Mouse (Mus musculus) mouse embryonic stem cell (cell line): ENCODE data around the gene Ubqln1.

Source experiments
- in situ Hi-C, 2 experiments: fragments of 300-500 bp; cut with MboI; formaldehyde crosslinking; loops; 1 replicate in 1 of 2; 3 replicates in 1 of 2; pipeline ENCODE4 v1.14.3; 2019 to 2020; ENCODE audit warnings: low sequenced_read_pairs in 2 of 2, low pct_unique_long_range_greater_than_20kb in 1 of 2, mixed read lengths in 1 of 2; ENCODE audit not compliant: unreplicated experiment in 1 of 2

The Ubqln1 gene

DNA sequence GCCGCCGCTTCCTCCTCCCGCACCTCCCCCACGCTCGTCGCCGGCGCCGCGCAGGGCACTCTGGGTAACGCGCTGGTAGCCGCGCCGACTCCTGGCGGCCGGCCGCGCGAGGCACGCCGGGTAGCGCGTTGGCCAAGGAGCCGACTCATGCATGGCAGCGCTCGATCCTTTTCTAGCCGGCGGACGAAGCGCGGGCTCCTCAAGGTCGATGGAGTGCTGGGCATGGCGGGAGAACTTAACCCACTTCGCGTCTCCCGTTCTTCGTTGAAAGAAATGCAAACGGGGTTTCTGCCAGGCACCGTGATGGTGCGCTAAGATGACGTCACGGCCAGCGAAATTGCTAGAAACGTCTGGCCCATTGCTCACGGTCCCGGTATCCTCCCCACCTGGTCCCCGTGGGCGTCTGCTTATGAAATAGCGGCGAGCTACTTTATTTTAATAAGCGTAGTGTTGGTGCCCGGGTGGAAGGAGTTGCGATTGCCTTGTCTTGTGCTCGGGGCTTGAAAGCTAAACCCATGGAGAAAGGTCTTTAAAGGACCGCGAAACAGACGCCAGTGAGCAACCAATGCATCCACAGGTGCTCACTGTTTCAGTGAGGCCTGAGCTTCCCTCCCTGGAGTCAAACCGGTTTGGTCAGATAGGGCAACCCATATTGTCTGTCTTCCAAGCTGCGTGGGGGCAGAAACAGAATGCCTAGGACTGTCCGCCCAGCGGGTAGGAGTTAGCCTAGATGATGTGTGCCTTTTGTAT, at the start of gene Ubqln1:
Gene Ubqln1, minus strand, starts transcription at position 62 of the 750 bp plus-strand sequence.
- in situ Hi-C loops: no loop called here

DNA sequence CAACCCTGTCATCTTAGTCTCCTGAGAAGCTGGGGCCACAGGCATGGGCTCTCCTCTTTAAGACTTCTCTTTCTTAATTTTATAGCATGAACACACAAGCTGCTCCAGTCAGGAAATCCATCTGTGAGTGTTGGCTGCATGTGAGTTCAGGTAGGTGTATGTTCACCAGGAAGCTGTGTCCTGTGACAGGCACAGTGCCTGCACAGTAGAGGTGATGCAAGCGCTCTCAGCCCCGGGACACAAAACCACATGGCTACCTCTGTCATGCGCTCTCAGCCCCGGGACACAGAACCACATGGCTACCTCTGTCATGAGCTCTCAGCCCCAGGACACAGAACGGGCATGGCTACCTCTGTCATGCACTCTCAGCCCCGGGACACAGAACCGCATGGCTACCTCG, 48.1 kb upstream of the Ubqln1 start:
- in situ Hi-C loops: no loop called here

DNA sequence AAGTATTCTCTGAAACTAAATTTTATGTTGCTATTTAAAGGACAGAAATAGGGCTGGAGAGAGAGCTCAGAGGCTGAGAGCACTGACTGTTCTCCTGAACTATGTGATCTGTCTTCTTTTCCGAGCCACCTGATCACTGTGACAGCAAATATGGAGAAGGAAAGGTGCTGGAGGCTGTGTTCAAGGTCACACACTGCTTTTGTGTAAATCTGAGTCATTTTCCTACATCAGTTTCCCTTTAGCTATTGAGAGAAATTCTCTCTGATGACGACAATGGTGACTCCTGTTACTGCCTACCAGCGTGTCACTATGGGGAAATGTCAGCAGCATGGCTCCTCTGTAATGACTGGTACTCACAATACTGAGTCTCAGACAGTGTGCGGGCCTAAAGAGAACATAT, 46.2 kb upstream of the Ubqln1 start:
- in situ Hi-C loops: no loop called here

DNA sequence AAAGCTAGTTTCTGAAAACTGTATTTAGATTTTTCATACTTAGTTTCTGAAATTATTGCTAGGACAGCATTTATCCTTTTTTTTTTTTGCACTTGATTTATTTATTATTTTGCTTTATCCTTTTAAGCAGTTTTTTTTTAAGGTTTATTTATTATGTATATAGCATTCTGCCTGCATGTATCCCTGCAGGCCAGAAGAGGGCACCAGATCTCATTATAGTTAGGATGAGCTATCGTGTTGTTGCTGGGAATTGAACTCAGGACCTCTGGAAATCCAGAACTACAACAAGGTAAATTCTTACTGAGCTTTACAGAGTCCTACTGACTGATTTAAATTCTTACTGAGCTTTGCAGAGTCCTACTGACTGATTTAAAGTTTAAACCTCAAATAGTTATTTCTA, 37.8 kb upstream of the Ubqln1 start:
- in situ Hi-C loops: no loop called here

DNA sequence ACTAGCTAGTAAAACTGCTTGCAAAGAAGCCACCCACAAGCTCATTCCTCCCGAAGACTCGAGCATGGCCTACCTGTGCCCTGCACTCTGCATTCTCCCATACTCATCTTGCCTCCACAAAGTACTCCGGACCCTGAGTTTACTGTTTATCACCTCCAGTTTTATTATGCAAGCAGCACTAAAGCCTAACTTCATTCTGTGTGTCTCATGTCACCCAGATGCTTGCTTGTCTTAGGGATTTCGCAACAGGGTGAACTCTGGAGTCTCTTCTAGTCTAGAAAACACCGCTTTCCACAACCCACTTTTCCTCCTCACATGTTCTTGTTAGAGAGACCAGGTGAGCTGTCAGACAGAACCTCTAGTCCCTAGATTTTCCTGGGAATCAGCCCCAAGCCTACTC, 33.5 kb upstream of the Ubqln1 start:
- in situ Hi-C loops: no loop called here

DNA sequence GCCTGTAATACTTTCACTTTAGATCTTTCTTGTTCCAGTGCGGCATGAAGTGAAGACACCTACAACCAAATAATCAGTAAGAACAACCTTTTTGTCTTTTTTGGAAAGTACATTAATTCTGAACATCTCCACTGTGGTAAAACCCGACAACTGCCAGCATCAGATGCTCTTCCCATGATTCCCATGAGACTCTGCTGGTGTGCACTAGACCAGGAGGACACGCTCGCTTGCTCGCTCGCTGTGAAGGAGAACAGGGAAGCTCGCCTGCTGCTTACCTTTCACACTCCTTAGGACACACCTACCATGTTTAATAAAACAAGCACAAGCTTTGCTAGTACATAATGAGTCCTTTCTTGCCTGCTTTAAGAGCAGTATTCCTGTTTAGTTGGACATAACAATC, 21.1 kb upstream of the Ubqln1 start:
- in situ Hi-C loops: no loop called here

DNA sequence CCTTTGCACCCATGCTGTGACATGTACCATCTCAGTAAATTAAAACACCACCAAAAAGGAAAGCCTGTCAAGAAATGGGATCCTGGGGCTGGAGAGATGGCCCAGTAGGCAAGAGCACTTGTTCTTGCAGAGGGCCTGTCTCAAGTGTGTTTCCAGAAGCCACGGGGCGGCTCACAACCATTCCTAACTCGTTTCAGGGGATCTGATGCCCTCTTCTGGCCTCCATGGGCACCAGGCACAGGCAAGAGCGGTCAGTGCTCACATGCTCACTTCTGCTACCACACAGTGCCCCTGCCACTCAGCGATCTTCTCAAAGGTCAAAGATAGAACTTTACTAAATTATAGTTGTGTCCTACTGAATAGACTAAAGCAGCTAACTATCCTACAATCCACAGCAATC, 17.2 kb upstream of the Ubqln1 start:
- in situ Hi-C loops: no loop called here

DNA sequence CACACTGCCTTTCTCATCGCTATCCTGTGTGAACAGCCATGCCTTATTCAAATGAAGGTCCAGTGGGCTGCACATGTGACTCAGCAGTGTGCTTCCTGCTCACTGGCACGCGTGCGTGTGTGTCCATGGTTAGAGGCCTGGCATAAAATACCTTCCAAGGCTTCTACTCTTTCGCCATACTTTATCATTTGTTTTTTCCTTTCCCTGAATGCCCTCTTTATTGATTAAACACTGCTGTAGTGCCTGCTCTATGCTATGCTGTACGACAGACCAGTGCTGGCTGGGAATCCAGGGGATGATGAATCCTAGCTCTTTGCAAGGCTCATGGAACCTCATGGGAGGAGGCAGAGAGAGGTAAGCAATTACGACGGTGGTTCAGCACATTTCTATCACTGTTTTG, 16.6 kb upstream of the Ubqln1 start:
- in situ Hi-C loops: no loop called here

DNA sequence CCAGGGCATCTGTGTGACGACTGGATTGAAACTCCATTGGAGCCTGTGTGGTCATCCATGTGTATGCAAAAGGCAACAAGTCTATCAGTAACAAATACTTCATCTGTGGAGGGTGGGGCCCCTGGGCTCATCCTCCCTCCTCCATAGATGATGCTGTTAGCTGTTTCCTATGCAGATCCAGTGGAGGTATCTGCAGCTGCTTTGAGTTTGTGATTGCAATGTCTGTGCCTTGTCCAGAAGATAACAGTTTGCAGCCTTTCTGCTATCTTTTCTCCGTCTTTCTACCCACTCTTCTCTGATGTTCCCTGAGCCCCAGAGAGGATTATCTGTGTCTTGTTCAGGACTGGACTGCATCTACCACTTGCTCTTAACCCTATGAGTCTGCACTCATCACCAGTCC, 13.2 kb upstream of the Ubqln1 start:
- in situ Hi-C loops: no loop called here

DNA sequence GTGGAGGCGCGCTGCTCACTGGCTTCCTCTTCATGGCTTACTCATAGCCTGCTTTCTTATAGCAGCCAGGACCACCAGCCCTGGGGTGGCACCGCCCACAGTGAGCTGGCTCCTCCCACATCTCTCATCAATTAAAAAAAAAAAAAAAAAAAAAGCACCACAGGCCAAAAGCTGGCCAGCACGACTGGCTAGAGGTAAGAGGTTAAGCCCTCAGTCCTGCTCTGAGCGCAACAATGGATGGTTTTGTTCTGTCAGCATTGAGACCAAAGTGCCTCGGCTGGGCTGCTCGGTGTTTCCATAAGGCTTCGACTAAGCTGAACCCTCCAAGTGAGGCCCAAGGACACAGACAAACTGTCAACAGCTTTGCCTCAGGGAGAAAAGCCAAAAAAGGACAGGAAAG, 10.2 kb upstream of the Ubqln1 start:
- in situ Hi-C loops: no loop called here

DNA sequence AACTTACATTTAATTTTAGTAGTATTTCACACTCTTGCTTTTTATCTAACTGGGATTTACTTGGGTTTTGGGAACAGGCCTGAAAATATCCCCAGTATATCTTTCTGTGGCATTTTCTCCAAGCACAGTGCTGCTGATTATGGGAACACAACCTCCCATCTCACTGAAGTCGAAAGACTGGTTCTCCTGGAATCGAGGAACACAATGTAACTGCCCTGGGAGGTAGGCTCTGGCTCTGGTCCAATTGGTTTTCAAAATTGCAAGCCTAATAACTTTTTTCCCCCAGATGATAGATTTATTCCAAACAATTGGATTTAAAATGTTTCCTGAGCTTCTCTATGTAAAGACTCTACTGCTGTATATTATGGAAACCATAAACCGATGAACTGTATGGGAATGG, 4.8 kb upstream of the Ubqln1 start:
- in situ Hi-C loops: no loop called here

DNA sequence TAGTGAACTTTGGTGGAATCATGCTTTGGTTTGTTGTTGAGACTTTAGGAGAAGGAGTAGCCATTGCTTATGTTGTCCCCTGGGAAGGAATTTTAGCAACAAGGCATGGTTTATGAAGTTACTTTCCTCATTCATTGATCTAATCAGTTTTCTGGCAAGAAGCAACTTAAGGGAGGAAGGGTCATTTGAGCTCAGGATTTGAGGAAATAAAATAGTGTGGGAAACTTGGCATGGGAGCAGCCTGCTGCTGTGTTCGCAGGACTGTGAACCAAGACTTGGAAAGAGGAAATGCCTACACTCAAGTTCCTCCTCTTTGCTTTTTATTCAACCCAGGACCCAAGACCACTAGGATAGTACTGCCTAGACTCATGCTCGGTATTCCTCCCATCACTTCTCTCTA, 2.1 kb upstream of the Ubqln1 start:
- in situ Hi-C loops: no loop called here

DNA sequence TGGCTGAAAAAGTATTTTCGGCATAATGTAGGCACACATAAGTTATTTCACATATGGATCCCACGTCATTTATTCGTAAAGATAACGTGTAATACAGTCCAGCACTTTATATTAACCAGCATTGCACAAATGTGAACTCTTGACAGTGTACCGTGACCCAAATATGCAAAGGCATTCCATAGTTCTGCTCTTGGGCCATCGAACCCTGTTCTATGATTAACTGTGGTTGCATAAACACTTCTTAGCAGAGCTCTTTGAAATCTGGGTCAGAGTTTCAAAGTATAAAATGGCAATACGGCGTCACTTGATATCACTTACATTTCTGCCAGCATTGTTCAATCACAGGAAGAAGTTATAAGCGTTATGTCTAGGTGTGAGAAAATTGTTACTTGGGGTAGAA, 942 bp upstream of the Ubqln1 start:
- in situ Hi-C loops: no loop called here

DNA sequence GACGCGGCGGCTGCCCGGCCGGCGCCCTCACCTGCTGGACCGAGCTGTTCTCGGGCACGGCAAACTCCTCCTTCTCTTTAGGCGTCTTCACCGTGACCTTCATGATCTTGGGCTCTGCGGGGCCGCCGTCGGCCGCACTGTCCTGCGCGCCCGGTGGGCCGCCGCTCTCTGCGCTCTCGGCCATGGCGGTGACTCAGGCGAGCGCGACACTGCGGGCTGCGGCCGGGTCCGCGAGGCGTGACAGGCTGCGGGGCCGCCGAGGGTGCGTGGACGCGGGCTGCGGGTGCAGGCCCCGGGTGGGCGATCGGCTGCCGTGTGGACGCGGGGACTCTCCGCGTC, 231 bp downstream of the Ubqln1 start:
- in situ Hi-C loops: no loop called here

DNA sequence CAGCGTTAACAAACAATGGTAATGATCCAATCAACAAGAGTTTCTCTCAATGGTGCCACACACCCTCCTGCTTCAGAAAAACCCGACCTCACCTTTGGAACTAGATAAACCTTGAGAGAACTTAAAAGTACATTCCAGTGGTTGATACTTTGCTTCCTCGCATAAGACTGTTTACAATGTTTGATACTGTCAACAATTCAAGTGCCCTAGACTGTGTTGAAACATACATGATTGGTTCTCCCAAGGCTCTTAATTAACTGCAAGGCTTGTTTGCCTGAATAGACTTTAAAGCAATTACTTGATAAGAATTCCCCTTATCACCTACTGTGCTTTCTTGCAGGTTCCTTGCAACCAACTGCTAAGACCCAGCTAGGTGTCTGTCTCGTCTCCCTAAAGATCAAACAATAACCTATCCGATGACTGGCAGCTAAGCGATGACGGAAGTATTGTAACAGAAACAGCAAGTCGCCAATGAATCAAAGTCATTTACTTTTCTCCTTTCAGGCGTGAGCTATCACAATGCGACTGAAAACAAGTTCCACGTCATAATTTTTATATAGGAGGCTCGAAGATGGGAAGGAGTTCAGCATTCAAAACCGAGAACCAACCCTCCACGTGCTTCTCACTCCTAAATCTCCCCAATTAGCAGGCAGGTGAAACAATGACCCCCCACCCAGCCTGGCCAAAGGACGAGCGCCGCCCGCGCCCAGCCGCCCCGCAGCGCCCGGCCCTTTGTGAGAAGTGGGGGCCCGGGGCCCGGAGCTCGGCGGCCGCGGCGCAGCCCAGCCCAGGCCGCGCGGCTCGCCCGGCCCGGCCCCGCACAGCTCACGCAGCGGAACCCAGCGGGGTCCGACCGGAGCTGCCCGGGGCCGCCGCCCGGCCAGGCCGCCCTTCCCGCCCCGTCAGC, 854 bp downstream of the Ubqln1 start:
- in situ Hi-C loops: no loop called here

DNA sequence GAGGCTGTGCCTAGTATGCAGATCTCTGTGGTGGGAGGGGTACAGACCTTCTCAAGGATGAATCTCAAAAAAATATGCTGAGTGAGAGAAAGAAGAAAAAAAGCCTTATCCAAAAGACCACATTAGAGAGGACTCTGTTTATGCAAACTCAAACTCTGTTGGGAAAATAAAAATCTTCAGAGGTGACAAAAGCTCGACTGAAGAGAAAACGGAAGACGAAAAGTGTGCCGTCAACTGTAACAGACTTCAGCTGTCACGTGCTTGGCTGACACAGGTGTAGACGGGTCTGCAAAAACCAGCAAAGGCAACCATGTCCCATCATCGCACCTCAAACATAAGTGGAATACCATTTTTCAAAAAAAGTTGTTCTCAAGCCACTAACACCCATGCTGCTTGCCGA, 1.7 kb downstream of the Ubqln1 start:
- in situ Hi-C loops: no loop called here

DNA sequence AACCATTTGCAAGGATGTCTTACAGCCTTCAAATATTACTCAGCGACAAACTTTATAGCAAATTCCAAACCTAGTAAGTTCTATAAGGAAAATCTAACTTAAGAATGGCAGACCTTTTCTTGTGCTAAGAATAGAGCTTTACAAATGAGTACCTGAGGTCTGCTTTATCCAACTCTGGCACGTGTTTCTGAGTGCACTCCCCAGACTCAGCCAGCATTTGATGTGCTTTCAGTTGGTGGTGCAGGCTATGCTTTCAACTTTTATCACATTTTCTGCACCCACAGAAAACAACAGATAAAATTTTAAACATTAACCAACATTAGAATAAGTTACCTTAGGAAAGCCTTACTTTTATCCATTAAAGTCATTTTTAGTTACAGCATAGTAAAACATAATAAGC, 2.9 kb downstream of the Ubqln1 start:
- in situ Hi-C loops: no loop called here

DNA sequence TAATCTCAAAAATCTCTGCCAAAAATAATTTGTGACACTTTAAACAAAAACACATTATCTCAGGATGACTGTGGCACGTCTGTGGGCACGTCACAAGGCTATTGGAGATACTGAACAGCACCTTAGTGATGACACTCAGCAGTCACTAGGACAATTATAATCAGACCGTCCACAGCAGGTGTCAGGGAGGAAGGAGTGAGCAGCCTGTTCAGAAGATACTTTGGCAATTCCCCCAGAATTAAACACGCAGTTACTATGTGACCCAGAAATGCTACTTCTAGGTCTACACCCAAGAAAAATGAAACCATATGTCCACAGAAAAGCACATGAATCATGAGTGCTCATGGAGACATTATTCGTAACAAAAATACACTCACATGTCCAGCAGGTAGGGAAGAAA, 5.0 kb downstream of the Ubqln1 start:
- in situ Hi-C loops: no loop called here

DNA sequence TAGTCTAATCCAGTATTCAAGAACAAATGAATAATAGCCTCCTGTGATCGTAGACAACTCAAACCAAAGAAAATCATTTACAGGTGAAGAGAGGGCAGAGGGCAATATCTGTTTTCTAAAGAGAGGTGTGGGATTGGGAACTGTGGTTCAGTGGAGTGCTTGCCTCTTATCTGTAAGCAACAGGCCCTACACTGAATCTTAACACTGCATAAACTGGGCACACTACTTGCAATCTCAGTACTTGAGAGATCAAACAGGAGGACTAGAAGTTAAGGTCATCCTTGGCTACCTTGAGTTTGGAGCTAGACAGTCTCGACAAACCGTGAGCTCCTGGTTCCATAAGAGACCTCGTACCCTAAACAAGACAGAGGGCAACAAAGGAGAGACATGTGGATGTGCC, 9.4 kb downstream of the Ubqln1 start:
- in situ Hi-C loops: no loop called here

DNA sequence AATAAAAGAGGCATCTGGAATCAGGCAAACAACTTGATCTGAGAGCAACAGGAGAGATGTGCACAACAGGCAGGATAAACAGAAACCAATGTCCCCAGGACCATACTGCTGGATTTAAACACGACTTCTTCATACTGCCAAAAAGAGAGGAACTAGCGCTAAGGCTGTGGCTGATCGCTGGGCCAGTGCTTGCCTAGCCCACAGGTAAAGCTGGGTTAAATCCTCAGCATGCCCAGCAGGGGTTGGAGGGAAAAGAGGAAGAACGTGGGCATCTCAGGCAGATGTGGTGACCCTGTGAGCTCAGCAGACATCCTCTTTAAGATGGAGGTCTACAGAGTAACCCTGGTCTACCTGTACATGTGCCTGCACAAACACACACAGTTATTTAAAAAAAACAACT, 10.5 kb downstream of the Ubqln1 start:
- in situ Hi-C loops: no loop called here
